12 mouse cellular contexts compared by ENCODE assay signal in the genomic region with DNA sequence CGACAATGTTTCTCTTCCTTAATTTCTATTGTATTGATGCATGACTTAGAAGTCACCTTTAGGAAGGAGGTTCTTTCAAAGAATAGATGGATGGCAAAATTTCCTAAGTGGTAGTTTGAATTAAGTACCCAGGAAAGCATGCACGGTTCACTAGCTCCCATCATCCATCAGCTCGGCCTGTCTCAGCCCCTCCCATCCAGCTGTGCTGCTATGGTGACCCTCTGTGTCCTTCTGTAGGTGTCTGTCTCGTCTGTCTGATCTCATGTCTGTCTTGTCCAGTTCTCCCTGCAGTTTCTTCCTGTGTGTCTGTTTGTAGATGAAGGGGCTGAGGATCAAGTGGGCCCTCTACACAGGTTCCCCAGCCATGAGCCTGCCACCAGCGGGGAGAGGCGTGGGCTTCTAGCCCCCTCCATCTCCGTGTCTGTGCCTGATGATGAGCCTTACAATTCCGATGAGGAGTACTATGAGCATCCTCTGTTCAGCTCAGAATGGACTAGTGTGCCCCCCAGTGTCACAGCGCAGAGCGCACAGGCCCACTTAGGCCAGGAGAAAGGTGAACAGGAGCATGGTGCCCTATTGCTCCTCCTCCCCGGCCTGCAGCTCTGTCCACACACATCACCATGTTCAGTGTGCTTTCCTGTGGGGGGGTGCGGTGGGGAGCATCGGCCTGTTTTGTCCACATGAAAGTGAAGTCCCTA.
DNase-seq lines count a peak whose midpoint lies in the region; ATAC-seq and TF ChIP-seq lines count a peak whose summit lies in the region.
"Had no signal": no experiment of that assay in that cellular context is flagged by ENCODE, and none has a peak within 500 bp of the region (broad histone marks: within the 10 kb centered on the region; RNA-seq: fewer than 3 reads in every experiment).

No protein-coding gene starts in this region.

- H3K9me3 ChIP-seq in hindbrain, embryonic 12.5 days (replicated peaks): no peaks in the 10 kb centered on the region
- H3K9me3 ChIP-seq in neural tube, embryonic 14.5 days (ENCODE audit: control insufficient read depth, low read length): no peaks in the 10 kb centered on the region
- no peaks in the 10 kb centered on the region for H3K9me3 ChIP-seq in heart, embryonic 10.5 days
- no peaks in the 10 kb centered on the region for H3K9me3 ChIP-seq in liver, postnatal 0 days (ENCODE audit: low read length)

- H3K4me3 ChIP-seq in hindbrain, embryonic 12.5 days: no peak overlapping the region
- H3K4me3 ChIP-seq in neural tube, embryonic 14.5 days (ENCODE audit: low read depth, low read length): no peak overlapping the region
- H3K4me3 ChIP-seq in heart, embryonic 10.5 days: no peak overlapping the region
- H3K4me3 ChIP-seq in liver, postnatal 0 days (ENCODE audit: low read depth, low read length): no peak overlapping the region

- no peaks in the 10 kb centered on the region for H3K27me3 ChIP-seq in hindbrain, embryonic 12.5 days
- H3K27me3 ChIP-seq in neural tube, embryonic 14.5 days (ENCODE audit: control insufficient read depth, insufficient read depth, low read length): no peaks in the 10 kb centered on the region
- no peaks in the 10 kb centered on the region for H3K27me3 ChIP-seq in heart, embryonic 10.5 days (ENCODE audit: insufficient read depth, poor library complexity, severe bottlenecking)
- no peaks in the 10 kb centered on the region for H3K27me3 ChIP-seq in liver, postnatal 0 days (ENCODE audit: insufficient read depth, low read length)

- TF ChIP-seq CTCF in liver, postnatal 0 days (IDR thresholded peaks at IDR 0.05; ENCODE audit: low read depth): no peak

- no peak for TF ChIP-seq EP300 in liver, postnatal 0 days (IDR thresholded peaks at IDR 0.05; ENCODE audit: low read depth)

- H3K4me2 ChIP-seq in hindbrain, embryonic 12.5 days (replicated peaks): no peak overlapping the region
- H3K4me2 ChIP-seq in neural tube, embryonic 14.5 days (ENCODE audit: low read depth, low read length): no peak overlapping the region
- H3K4me2 ChIP-seq in liver, postnatal 0 days (ENCODE audit: low read depth, low read length): no peak overlapping the region

- H3K4me1 ChIP-seq in hindbrain, embryonic 12.5 days: no peaks in the 10 kb centered on the region
- H3K4me1 ChIP-seq in neural tube, embryonic 14.5 days (ENCODE audit: control insufficient read depth, insufficient read depth, low read length): 0 out of 2 replicates have a peak, but pooled peaks cover 4% of the 10 kb centered on the region
- no peaks in the 10 kb centered on the region for H3K4me1 ChIP-seq in heart, embryonic 10.5 days
- no peaks in the 10 kb centered on the region for H3K4me1 ChIP-seq in liver, postnatal 0 days (ENCODE audit: insufficient read depth)

- intact Hi-C loops in left cerebral cortex, postnatal 4 days (cut with DNase I): no loop called here

- ATAC-seq in hindbrain, embryonic 12.5 days (ENCODE audit: low FRiP score): peak; percentile 69
- peak; percentile 85 for ATAC-seq in neural tube, embryonic 14.5 days (ENCODE audit: low read depth)
- no peak for ATAC-seq in liver, postnatal 0 days

- no peak overlapping the region for H3K9ac ChIP-seq in hindbrain, embryonic 12.5 days
- no peak overlapping the region for H3K9ac ChIP-seq in neural tube, embryonic 14.5 days (replicated peaks; ENCODE audit: low read depth, low read length)
- no peak overlapping the region for H3K9ac ChIP-seq in liver, postnatal 0 days (replicated peaks)

- peaks cover 33% of the 10 kb centered on the region for H3K36me3 ChIP-seq in hindbrain, embryonic 12.5 days
- H3K36me3 ChIP-seq in neural tube, embryonic 14.5 days (ENCODE audit: control insufficient read depth, insufficient read depth, low read length): peaks cover 34% of the 10 kb centered on the region
- no peaks in the 10 kb centered on the region for H3K36me3 ChIP-seq in heart, embryonic 10.5 days
- H3K36me3 ChIP-seq in liver, postnatal 0 days (replicated peaks; ENCODE audit: insufficient read depth, low read length): no peaks in the 10 kb centered on the region

- no peak overlapping the region for H3K27ac ChIP-seq in hindbrain, embryonic 12.5 days
- H3K27ac ChIP-seq in neural tube, embryonic 14.5 days (ENCODE audit: low read depth, low read length): 0 out of 2 replicates have a peak overlapping the region, but pooled peaks have one; percentile 10
- H3K27ac ChIP-seq in heart, embryonic 10.5 days: no peak overlapping the region
- H3K27ac ChIP-seq in liver, postnatal 0 days (ENCODE audit: low read depth): no peak overlapping the region

- peak; percentile 30 for DNase-seq in left cerebral cortex, postnatal 4 days
- no peak for DNase-seq in left cerebral cortex, adult 9 months (ENCODE audit: low spot score in 2 of 2)
- DNase-seq in cerebellum, postnatal 10 days: peak; percentile 64 to 67
- no peak for DNase-seq in thymus, postnatal 36 days
- DNase-seq in heart, embryonic 10.5 days (ENCODE audit: low spot score): no peak
- no peak for DNase-seq in liver, postnatal 0 days
- DNase-seq: gastrocnemius, postnatal 14 days; lung, postnatal 36 days; right cerebral cortex, adult 18-20 months; thymus, postnatal 25 days had no signal

- WGBS in hindbrain, embryonic 12.5 days: 47% methylated on average over 13 of the region's 13 CpGs
- 58% methylated on average over 13 of the region's 13 CpGs for WGBS in neural tube, embryonic 14.5 days
- 63% methylated on average over 13 of the region's 13 CpGs for WGBS in heart, embryonic 10.5 days
- WGBS in liver, postnatal 0 days (ENCODE audit: insufficient replicate concordance): 68% methylated on average over 13 of the region's 13 CpGs

Comparison
In these comparisons a context has a peak if more than half of its experiments do, and no peak if none do; other contexts are left out.
1. DNase-seq: peak in left cerebral cortex, postnatal 4 days (single experiment) and cerebellum, postnatal 10 days (2 of 2); none in left cerebral cortex, adult 9 months (0 of 2), thymus, postnatal 36 days (0 of 2), heart, embryonic 10.5 days (single experiment) and liver, postnatal 0 days (single experiment).